Mouse (Mus musculus) kidney, embryonic 14.5 days (tissue): ENCODE data around the gene Obsl1. TPM values are rescaled to one million over a fixed set of nuclear protein-coding genes. Genes with fewer than 3 reads are reported as not detected.

Experiments used
- ATAC-seq: fragments of 200-750 bp; cut with Nextera tagmentation; 2 replicates; pipeline ENCODE4 v1.8.0; 2017; ENCODE audit warnings: moderate number of reproducible peaks, mild to moderate bottlenecking, moderate TSS enrichment, moderate library complexity; ENCODE audit not compliant: low FRiP score, low TSS enrichment
- H3K27ac ChIP-seq: fragments of 300-500 bp; sonication (generic); 2 replicates; pipeline ENCODE4 v1.5.1; 2014; ENCODE audit warnings: low read depth, mild to moderate bottlenecking, low read length, moderate library complexity, mixed read lengths
- H3K27me3 ChIP-seq: fragments of 300-500 bp; sonication (generic); 2 replicates; pipeline ENCODE4 v1.6.1; 2014; ENCODE audit warnings: mild to moderate bottlenecking, low read length; ENCODE audit not compliant: control insufficient read depth, insufficient read depth
- H3K36me3 ChIP-seq: fragments of 300-500 bp; sonication (generic); 2 replicates; pipeline ENCODE4 v1.6.1; 2014; ENCODE audit warnings: low read length, mixed read lengths; ENCODE audit not compliant: control insufficient read depth, insufficient read depth
- H3K4me1 ChIP-seq: fragments of 300-500 bp; sonication (generic); 2 replicates; pipeline ENCODE4 v1.6.1; 2014; ENCODE audit warnings: low read length, mixed read lengths; ENCODE audit not compliant: control insufficient read depth, insufficient read depth
- H3K4me2 ChIP-seq: fragments of 300-500 bp; sonication (generic); replicated peaks from 2 replicates; pipeline ENCODE4 v1.6.1; 2014; ENCODE audit warnings: low read depth, mild to moderate bottlenecking, low read length
- H3K4me3 ChIP-seq: fragments of 300-500 bp; sonication (generic); 2 replicates; pipeline ENCODE4 v1.5.1; 2014; ENCODE audit warnings: mild to moderate bottlenecking, low read length
- H3K9ac ChIP-seq: fragments of 300-500 bp; sonication (generic); 2 replicates; pipeline ENCODE4 v1.6.1; 2014; ENCODE audit warnings: low read depth, mild to moderate bottlenecking, low read length, moderate library complexity
- H3K9me3 ChIP-seq: fragments of 300-500 bp; sonication (generic); 2 replicates; pipeline ENCODE4 v1.6.1; 2016; ENCODE audit warnings: low read length; ENCODE audit not compliant: control insufficient read depth
- WGBS: fragments of 180-500 bp; shearing (Covaris S2); extraction: QIAGEN DNeasy Blood & Tissue Kit; methylation state at CpG from one replicate; pipeline ENCODE4 v1.1.7; 2014; 5-methylcytosine and 5-hydroxymethylcytosine counted together
- polyA plus RNA-seq: library from polyadenylated mRNA; unstranded; fragments of >200 nt; fragmentation: Nextera tagmentation; extraction: Ambion mirVana; gene quantifications from 2 replicates; pipeline ENCODE4 v1.2.1, GENCODE M21; 2014

Gene Obsl1
- polyA plus RNA-seq, result 79.8 and 83.2 TPM in 2 replicates

DNA sequence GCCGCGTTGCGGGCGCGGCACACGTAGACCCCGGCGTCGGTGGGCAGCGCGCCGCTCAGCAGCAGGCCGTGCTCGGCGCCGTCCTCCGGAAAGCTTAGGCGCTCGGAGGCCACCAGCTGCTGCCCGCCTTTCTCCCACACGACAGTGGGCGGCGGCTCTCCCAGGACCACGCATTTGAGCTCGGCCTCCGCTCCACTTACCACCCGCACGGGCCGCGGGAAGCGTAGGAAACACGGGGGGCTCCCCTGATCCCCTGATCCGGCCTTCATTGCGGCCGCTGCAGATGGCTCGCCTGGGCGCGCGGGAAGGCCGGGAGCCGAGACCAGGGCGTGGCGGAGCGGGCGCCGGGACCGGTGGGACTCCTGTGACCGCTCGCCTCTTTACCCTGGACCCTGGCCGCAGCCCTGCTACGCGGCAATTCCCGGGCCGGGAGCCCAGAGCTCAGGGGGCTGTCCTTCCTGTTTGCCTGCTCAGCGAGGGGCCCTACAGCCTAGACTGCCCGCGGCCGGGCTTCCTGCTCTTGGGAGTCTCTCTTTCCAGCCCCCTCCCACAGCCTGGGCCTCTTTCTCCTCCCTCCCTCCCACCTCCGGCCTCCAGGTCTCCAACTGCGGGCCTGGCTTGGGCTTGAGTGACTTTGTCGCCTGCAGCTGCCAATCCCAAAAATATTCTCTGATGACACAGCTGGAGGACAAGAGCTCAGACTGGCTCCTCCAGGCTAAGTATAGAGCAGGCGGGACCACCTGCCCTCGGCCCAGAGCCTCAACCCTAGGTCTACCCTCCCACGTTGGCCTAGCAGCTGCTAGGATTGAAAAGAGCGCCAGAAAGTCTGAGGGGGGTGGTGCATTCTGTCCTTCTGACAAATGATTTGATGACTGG, at the start of gene Obsl1:
Gene Obsl1 (minus strand): TSS at position 497 of the 876 bp plus-strand sequence.
- WGBS, result 1% methylated on average over 63 of the region's 65 CpGs

DNA sequence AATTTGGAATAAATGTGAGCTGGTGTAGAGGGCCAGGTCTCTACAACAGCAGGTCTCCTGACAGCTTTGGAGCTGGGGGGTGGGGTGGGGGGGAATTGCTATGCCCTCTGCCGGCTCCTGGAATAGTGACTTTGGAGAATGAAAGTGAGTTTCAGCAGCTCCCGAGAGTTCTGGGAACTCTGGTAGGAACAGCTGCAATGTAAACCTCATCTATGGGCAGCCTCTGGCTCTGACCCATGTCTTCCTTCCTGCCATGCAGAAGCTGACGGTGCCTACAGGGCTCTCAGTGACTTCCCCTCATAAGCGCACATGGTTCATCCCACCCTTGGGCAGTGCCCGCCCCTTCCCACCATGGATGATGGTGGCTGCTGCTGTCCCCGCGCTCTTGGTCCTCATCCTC, 49.4 kb upstream of the Obsl1 start:
- 96% methylated on average over 6 of the region's 7 CpGs for WGBS
- H3K36me3 ChIP-seq, result peaks cover 64% of the 10 kb centered on the region
- H3K27ac ChIP-seq, result no peak overlapping the region
- no peak overlapping the region for H3K4me2 ChIP-seq
- H3K9me3 ChIP-seq, result no peaks in the 10 kb centered on the region
- ATAC-seq, result no peak
- peaks cover 6% of the 10 kb centered on the region; the same call in 1 of the 2 replicates for H3K4me1 ChIP-seq
- no peak overlapping the region for H3K9ac ChIP-seq
- no peak overlapping the region for H3K4me3 ChIP-seq
- no peaks in the 10 kb centered on the region for H3K27me3 ChIP-seq

More for the DNA sequence above, at the start of gene Obsl1:
- peak within 1 kb of the TSS; percentile 91 for H3K4me3 ChIP-seq
- H3K9ac ChIP-seq, result peak within 1 kb of the TSS; percentile 99
- peak within 1 kb of the TSS; percentile 75 for H3K4me2 ChIP-seq
- peaks cover 24% of the 10 kb centered on the region for H3K36me3 ChIP-seq
- H3K9me3 ChIP-seq, result no peaks in the 10 kb centered on the region
- H3K27ac ChIP-seq, result peak within 1 kb of the TSS; percentile 100
- peak; percentile 93 for ATAC-seq
- H3K4me1 ChIP-seq, result peaks cover 45% of the 10 kb centered on the region
- no peaks in the 10 kb centered on the region for H3K27me3 ChIP-seq

DNA sequence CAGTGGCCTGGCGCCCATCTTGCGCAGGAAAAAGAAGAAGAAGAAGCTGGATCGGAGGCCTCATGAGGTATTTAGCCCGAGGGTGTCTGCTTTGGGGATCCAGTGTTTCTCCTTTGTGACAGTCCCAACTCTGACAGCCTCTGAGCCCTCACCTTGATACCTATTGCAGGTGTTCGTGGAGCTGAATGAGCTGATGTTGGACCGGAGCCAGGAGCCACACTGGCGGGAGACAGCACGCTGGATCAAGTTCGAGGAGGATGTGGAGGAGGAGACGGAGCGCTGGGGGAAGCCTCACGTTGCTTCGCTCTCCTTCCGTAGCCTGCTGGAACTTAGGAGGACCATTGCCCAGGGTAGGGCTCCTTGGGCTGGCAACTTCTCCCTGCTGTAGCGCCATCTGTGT, 44.3 kb upstream of the Obsl1 start:
- no peak overlapping the region for H3K4me3 ChIP-seq
- H3K4me1 ChIP-seq, result peaks cover 6% of the 10 kb centered on the region
- H3K27ac ChIP-seq, result no peak overlapping the region
- H3K4me2 ChIP-seq, result no peak overlapping the region
- no peak overlapping the region for H3K9ac ChIP-seq
- H3K9me3 ChIP-seq, result no peaks in the 10 kb centered on the region
- ATAC-seq, result no peak
- no peaks in the 10 kb centered on the region for H3K27me3 ChIP-seq
- peaks cover 63% of the 10 kb centered on the region for H3K36me3 ChIP-seq
- WGBS, result 75% methylated on average over 15 of the region's 15 CpGs

DNA sequence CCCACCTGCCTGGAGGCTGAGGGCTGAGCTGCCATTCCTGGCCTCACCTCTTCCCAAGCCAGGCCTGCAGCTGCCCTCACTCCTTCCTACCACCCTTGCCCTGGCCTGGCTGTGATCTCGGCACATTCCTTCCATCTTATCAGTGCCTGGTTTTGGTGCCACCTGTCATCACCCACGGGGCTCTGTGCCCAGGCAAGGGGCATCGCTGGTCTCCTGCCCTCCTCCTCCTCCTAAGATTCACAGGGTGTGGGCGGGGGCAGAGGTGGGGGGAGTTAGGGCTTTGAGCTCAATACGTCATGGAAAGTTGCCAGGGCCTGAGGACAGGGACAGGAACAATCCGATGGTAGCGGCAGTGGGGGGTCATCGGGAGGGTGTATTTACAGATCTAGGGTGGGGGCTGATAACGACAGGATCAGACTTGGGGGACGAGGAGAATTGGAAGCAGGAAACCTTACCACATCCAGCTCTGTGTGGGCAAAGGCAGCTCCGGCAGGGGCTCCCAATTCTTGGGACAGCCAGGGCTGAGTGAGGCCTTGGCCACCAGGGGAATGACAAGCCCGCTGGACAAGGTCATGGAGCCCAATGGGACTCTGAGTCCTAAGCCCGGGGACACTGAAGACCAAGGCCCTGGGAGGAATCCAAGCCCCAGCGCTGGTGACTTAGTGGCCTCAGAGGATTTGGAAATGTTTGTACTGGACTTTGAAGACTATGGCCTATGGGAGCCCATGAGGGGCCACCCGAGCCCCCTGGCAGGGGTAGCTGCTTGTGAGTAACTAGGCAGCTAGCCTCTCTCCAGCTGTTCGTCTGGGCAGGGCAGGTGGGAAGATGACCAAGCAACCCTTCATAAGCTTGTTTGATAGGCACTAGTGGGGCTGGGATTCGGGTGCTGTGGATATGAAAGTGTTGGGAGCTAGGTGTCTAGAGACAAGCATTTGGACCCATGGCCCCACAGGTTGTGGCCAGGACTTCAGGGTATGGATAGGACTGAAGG, 43.3 kb upstream of the Obsl1 start:
- no peak overlapping the region for H3K4me2 ChIP-seq
- H3K9ac ChIP-seq, result no peak overlapping the region
- H3K36me3 ChIP-seq, result peaks cover 54% of the 10 kb centered on the region
- ATAC-seq, result no peak
- no peak overlapping the region for H3K27ac ChIP-seq
- H3K4me3 ChIP-seq, result no peak overlapping the region
- 85% methylated on average over 17 of the region's 17 CpGs for WGBS
- H3K9me3 ChIP-seq, result no peaks in the 10 kb centered on the region
- H3K4me1 ChIP-seq, result peaks cover 9% of the 10 kb centered on the region
- H3K27me3 ChIP-seq, result no peaks in the 10 kb centered on the region

DNA sequence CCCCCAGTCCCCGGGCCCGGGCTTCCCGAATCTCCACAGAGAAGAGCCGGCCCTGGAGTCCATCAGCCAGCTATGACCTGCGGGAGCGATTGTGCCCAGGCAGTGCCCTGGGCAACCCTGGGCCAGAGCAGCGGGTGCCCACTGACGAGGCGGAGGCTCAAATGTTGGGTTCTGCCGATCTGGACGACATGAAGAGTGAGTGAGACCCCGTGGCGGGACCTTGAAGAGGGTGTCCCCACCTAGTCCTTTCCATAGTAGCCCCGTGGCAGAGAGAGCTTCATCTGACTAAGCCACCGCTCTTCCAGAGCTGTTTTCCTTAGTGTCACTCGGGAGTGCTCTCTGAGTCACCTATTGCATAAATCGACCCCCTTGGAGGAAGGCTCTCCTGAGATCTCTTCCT, 42.6 kb upstream of the Obsl1 start:
- H3K9me3 ChIP-seq, result no peaks in the 10 kb centered on the region
- peaks cover 9% of the 10 kb centered on the region for H3K4me1 ChIP-seq
- no peak for ATAC-seq
- H3K27me3 ChIP-seq, result no peaks in the 10 kb centered on the region
- no peak overlapping the region for H3K4me3 ChIP-seq
- WGBS, result 88% methylated on average over 17 of the region's 17 CpGs
- H3K36me3 ChIP-seq, result peaks cover 49% of the 10 kb centered on the region
- H3K9ac ChIP-seq, result no peak overlapping the region
- no peak overlapping the region for H3K4me2 ChIP-seq
- H3K27ac ChIP-seq, result no peak overlapping the region

DNA sequence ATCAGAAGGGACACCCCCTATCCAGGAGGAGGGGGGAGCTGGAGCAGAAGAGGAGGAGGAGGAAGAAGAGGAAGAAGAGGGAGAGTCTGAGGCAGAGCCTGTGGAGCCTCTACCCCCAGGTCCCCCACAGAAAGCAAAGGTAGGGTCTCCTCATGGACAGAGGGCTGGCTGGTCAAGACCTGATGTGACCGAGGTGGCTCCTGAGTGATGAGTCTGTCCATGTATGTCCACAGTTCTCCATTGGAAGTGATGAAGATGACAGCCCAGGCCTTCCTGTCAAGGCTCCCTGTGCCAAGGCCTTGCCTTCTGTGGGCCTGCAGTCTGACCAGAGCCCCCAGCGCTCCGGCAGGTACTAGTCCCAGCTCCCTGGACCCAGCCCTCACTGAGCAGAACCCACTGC, 41.8 kb upstream of the Obsl1 start:
- Histone ChIP-seq H3K36me3 (peaks cover 41% of the 10 kb centered on the region), H3K4me2 (no peak overlapping the region), H3K27ac (no peak overlapping the region), H3K4me1 (peaks cover 9% of the 10 kb centered on the region), H3K9ac (no peak overlapping the region), H3K27me3 (no peaks in the 10 kb centered on the region), H3K4me3 (no peak overlapping the region), H3K9me3 (no peaks in the 10 kb centered on the region)
- no peak for ATAC-seq
- WGBS, result 93% methylated on average over 3 of the region's 3 CpGs

DNA sequence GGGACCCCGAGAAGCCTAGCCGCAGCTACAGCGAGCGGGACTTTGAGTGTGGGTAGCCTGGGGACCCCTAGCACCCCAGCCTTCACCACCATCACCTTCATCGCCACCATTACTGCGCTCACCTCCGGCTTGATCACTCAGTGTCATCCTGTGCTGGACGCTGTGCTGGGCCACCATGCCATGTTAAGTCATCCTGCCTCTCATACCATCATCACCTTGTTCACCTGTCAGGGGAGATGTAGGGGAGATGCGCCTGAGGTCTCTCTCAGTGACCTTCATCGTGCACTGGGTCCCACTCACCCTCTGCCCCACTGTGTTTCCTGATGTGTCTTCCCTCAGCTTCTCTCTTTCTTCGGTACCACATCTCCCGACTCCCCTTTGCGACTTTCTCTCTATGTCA, 41.1 kb upstream of the Obsl1 start:
- peak overlapping the region; percentile 63 for H3K4me3 ChIP-seq
- no peak overlapping the region for H3K9ac ChIP-seq
- no peaks in the 10 kb centered on the region for H3K27me3 ChIP-seq
- no peak for ATAC-seq
- H3K9me3 ChIP-seq, result no peaks in the 10 kb centered on the region
- H3K4me1 ChIP-seq, result peaks cover 9% of the 10 kb centered on the region
- H3K4me2 ChIP-seq, result peak overlapping the region; percentile 81
- peaks cover 34% of the 10 kb centered on the region for H3K36me3 ChIP-seq
- no peak overlapping the region for H3K27ac ChIP-seq
- WGBS, result 94% methylated on average over 13 of the region's 13 CpGs

DNA sequence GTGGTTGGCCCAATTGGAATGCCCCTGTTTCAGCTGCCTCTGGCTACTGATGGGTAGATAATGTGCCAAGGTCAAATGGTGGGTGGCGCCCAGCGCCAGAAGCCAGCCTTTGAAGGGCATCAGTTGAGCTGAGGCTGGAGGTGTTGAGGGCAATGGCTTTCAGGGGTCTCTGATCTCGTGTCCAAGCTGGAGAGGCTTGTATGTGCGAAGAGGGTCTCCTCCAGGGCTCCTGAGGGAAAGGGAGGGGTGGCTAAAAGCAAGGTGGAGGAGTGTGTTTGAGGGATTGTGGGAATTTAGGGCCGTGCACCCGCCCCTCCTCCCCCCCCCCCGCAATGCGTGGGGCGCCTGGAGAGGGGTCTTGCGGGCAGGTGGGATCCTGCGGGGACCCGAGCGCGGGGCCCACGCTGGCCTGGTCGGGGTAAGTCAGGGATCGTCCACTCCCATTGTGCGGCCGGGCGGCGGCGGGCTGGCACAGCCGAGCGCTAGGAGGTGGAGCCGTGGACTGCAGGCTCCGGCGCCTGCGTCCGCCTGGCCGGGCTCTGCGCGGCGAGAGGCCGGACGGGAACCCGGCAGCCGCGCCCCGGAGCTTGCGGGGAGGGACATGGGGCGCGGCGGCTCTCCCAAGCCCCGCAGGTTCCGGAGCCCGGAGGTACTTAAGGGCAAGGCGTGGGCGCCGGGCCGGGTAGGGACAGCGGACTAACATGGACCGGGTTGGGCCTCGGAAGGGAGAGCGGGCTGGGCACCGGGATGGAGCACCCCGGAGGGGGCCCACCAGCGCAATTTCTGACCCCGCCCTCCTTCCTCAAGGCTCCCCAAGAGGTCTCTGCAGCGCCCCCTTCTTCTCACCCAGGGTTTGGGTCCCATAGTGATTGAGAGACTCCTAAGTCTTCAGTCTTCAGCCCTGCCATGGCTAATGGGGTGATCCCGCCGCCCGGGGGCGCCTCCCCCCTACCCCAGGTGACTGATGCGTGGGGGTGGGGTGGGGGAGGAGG, 40.0 kb upstream of the Obsl1 start, which contains the start of gene Slc4a3:
Gene Slc4a3 (plus strand): TSS at position 302 of the 992 bp plus-strand sequence.
- Histone ChIP-seq H3K36me3 (peaks cover 24% of the 10 kb centered on the region), H3K27ac (peak within 1 kb of the TSS; percentile 84), H3K27me3 (no peaks in the 10 kb centered on the region), H3K4me1 (peaks cover 9% of the 10 kb centered on the region), H3K9me3 (no peaks in the 10 kb centered on the region), H3K4me3 (peak within 1 kb of the TSS; percentile 63), H3K9ac (peak within 1 kb of the TSS; percentile 78), H3K4me2 (peak within 1 kb of the TSS; percentile 81)
- ATAC-seq, result peak; percentile 89
- under 1% methylated on average over 59 of the region's 64 CpGs for WGBS
